Mouse (Mus musculus): ENCODE measurements at regions not wholly inside any gene's neighbourhood (a gene's known extent, or its start where the extent isn't known, plus 50 kb on each side); places are given as distances from the start of the nearest gene placed in this dataset.
"Not testable (repeated sequence)": the region's sequence is repeated elsewhere in the genome, so short reads cannot be mapped to it uniquely, and the experiment has no call there.

DNA sequence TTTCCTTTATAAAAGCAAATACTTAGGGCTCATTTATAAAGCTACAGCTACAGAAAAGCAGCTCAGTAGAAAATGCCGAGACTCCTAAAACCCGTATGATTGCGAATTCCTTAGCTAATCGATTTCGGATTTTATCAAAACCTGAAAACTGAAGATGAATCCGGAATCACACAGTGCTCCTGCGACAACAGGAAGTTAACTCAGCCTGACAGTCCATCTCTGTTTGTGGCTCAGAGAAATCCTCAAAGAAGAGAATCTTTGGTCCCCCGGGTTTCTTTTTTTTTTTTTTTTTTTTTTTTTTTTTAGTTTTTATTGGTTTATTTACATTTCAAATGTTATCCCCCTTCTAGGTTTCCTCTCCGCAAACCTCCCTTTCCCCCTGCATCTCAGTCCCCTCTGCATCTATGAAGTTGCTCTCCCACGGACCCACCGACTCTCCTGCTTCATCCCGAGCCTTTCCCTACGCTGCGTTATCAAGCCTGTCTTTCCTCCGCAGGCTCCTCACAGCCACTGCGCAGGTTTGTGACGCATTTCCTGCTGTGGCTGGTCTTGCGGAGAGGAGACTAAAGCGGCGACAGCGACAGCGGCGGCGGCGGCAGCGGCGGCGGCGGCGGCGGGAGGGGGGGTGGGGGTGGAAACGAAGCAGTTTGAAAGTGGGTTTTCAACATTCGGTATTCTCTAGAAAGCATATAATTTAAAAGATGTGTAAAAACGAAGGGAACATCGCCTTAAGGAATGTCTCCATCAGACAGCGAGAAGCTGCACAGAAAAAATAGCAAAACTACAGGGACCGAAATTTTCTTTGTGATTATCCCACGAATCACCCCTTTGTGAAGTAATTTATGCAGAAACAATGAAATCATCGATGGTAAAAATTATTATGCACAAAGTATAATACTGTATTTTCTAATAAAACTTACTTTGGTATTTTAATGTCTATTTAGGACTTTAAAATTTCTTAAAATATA is 352.3 kb upstream of the Snrpn start:
- H3K27me3 ChIP-seq (ENCODE audit: control insufficient read depth, insufficient read depth, low read length); H3K4me1 ChIP-seq (replicated peaks; ENCODE audit: control insufficient read depth, insufficient read depth, low read length); H3K9me3 ChIP-seq (ENCODE audit: control insufficient read depth, low read length); H3K36me3 ChIP-seq (ENCODE audit: control insufficient read depth, insufficient read depth, low read length); H3K9ac ChIP-seq (ENCODE audit: low read depth, low read length); H3K4me2 ChIP-seq (replicated peaks; ENCODE audit: low read depth, low read length); H3K27ac ChIP-seq (ENCODE audit: low read depth, low read length): not testable (repeated sequence)
- DNase-seq (ENCODE audit: low spot score) (peak; percentile 45), ATAC-seq (ENCODE audit: low FRiP score) (peak; percentile 97)
- H3K4me3 ChIP-seq (ENCODE audit: low read depth, low read length), result peak overlapping the region; percentile 16
- 12% methylated on average over 39 of the region's 39 CpGs for WGBS

- WGBS, result 3% methylated on average over 4 of the region's 4 CpGs
- not testable (repeated sequence) for H3K4me2 ChIP-seq (replicated peaks; ENCODE audit: low read depth, low read length); H3K9me3 ChIP-seq (ENCODE audit: control insufficient read depth, low read length); ATAC-seq (ENCODE audit: low FRiP score); H3K9ac ChIP-seq (ENCODE audit: low read depth, low read length); H3K27ac ChIP-seq (ENCODE audit: low read depth, low read length); H3K27me3 ChIP-seq (ENCODE audit: control insufficient read depth, insufficient read depth, low read length); H3K4me1 ChIP-seq (replicated peaks; ENCODE audit: control insufficient read depth, insufficient read depth, low read length); H3K4me3 ChIP-seq (ENCODE audit: low read depth, low read length); H3K36me3 ChIP-seq (ENCODE audit: control insufficient read depth, insufficient read depth, low read length)
- DNase-seq (ENCODE audit: low spot score), result peak; percentile 30
Measured at GRCm38 (mm10) chr7:60487839-60488454, 347.9 kb upstream of the Snrpn start.

DNA sequence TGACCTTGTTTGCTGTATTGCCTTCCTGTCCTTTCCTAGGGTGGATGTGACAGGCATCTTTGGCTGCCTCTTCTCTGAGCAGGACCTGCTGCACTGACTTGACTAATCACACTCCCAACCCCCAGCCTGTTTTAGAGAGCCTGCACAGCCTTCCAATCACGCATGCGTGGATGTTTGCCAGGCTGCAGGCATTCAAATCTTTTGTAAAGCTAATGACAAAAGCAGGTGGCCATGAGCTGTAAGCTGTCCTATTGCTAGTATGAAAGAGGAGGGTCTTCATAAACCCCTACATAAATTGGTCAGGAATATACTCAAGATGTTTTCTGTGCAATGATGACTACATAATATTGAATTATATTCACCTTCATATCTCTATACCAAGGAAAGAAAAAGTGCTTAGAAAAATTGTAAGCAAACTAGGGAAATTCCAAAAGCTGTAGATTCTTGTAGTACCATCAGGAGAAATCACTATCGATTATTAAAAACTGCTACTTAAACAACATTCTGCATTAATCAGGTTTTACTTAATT is 310.1 kb upstream of the Snrpn start:
- H3K27me3 ChIP-seq (ENCODE audit: control insufficient read depth, insufficient read depth, low read length); H3K9me3 ChIP-seq (ENCODE audit: control insufficient read depth, low read length); H3K4me1 ChIP-seq (replicated peaks; ENCODE audit: control insufficient read depth, insufficient read depth, low read length); H3K9ac ChIP-seq (ENCODE audit: low read depth, low read length); H3K4me3 ChIP-seq (ENCODE audit: low read depth, low read length); H3K4me2 ChIP-seq (replicated peaks; ENCODE audit: low read depth, low read length); DNase-seq (ENCODE audit: low spot score); H3K36me3 ChIP-seq (ENCODE audit: control insufficient read depth, insufficient read depth, low read length): not testable (repeated sequence)
- peak overlapping the region; percentile 5; the same call in 1 of the 2 replicates for H3K27ac ChIP-seq (ENCODE audit: low read depth, low read length)
- ATAC-seq (ENCODE audit: low FRiP score), result peak; percentile 67
- 54% methylated on average over 3 of the region's 3 CpGs for WGBS

DNA sequence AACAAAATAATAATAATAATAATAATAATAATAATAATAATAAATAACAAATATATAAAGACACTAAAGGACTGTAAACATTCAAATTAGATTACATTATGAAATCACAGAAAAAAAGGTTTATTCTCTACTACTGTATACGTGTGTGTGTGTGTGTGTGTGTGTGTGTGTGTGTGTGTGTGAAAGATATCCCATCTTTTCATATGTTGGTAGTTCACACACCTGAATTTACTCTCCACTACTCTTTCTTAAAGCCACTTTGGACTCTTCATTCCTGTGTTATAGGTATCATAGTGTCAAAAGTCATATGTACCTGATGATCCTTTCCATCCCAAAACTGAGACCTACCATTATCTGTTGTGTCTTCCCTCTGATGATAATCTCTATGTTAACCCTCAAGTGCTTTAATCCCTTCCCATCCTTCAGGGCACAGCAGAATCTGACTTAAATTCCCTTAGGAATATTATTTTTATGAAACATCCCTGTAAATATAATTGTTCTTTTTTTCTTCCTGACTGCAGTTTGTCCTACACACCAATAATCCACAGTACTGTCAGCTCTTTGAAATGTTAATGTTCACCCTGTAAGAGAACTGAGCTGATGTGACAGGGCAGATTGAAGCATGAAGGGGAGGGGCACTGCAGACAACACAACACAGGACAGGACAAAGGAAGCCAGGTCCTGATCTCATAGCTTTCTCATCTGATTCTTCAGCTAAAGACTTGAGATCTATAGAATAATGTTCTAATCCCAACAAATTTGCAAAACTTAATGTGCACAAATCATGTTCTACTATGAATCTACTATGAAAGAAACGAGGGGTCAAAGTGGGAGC is 309.4 kb upstream of the Snrpn start:
- H3K9me3 ChIP-seq (ENCODE audit: control insufficient read depth, low read length); H3K27me3 ChIP-seq (ENCODE audit: control insufficient read depth, insufficient read depth, low read length); H3K4me1 ChIP-seq (replicated peaks; ENCODE audit: control insufficient read depth, insufficient read depth, low read length); H3K4me2 ChIP-seq (replicated peaks; ENCODE audit: low read depth, low read length); H3K9ac ChIP-seq (ENCODE audit: low read depth, low read length); H3K4me3 ChIP-seq (ENCODE audit: low read depth, low read length); H3K36me3 ChIP-seq (ENCODE audit: control insufficient read depth, insufficient read depth, low read length): not testable (repeated sequence)
- 63% methylated on average over 2 of the region's 2 CpGs for WGBS
- ATAC-seq (ENCODE audit: low FRiP score) (peak; percentile 91), DNase-seq (ENCODE audit: low spot score) (peak; percentile 6)
- H3K27ac ChIP-seq (ENCODE audit: low read depth, low read length), result peak overlapping the region; percentile 5; the same call in 1 of the 2 replicates

DNA sequence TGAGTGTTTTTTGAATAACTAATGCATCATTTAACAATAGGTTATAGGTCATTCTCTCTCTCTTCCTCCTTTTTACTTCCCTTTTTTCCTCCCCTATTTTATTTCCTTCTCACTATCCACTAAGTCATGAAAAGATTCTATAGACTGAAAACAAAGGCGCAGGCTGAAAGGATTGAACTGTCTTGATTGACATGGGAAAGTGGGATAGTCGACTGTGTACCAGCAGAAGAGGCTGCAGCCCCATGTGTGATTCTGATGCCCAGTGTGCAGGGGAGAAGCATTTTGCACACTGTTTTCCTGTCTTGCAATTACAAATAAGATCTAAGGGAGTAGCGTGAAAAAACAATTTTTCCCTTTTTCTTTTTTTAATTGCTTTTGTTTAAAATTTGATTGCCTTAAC is 298.8 kb upstream of the Snrpn start:
- WGBS, result 55% methylated on average over 3 of the region's 3 CpGs
- Histone ChIP-seq H3K9ac (ENCODE audit: low read depth, low read length) (no peak overlapping the region), H3K9me3 (ENCODE audit: control insufficient read depth, low read length) (no peaks in the 10 kb centered on the region), H3K4me2 (replicated peaks; ENCODE audit: low read depth, low read length) (no peak overlapping the region), H3K4me1 (replicated peaks; ENCODE audit: control insufficient read depth, insufficient read depth, low read length) (no peaks in the 10 kb centered on the region), H3K4me3 (ENCODE audit: low read depth, low read length) (no peak overlapping the region), H3K36me3 (ENCODE audit: control insufficient read depth, insufficient read depth, low read length) (no peaks in the 10 kb centered on the region), H3K27me3 (ENCODE audit: control insufficient read depth, insufficient read depth, low read length) (no peaks in the 10 kb centered on the region), H3K27ac (ENCODE audit: low read depth, low read length) (no peak overlapping the region)
- peak; percentile 2 for DNase-seq (ENCODE audit: low spot score)
- ATAC-seq (ENCODE audit: low FRiP score), result peak; percentile 67; the same call in 1 of the 2 replicates

GRCm38 (mm10) chr7:60391011-60391863 is 251.2 kb upstream of the Snrpn start:
- H3K4me1 ChIP-seq (replicated peaks; ENCODE audit: control insufficient read depth, insufficient read depth, low read length); H3K27me3 ChIP-seq (ENCODE audit: control insufficient read depth, insufficient read depth, low read length); H3K36me3 ChIP-seq (ENCODE audit: control insufficient read depth, insufficient read depth, low read length); H3K9me3 ChIP-seq (ENCODE audit: control insufficient read depth, low read length): not testable (repeated sequence)
- peak overlapping the region; percentile 56; the same call in 1 of the 2 replicates for H3K27ac ChIP-seq (ENCODE audit: low read depth, low read length)
- H3K4me2 ChIP-seq (replicated peaks; ENCODE audit: low read depth, low read length), result peak overlapping the region; percentile 11; the same call in 1 of the 2 replicates
- 0 out of 2 replicates have a peak overlapping the region, but pooled peaks have one; percentile 31 for H3K9ac ChIP-seq (ENCODE audit: low read depth, low read length)
- DNase-seq (ENCODE audit: low spot score), result peak; percentile 80
- peak overlapping the region; percentile 27 for H3K4me3 ChIP-seq (ENCODE audit: low read depth, low read length)
- 11% methylated on average over 33 of the region's 33 CpGs for WGBS
- ATAC-seq (ENCODE audit: low FRiP score), result peak; percentile 95

- WGBS, result 8% methylated on average over 5 of the region's 5 CpGs
- H3K36me3 ChIP-seq (ENCODE audit: control insufficient read depth, insufficient read depth, low read length); H3K4me2 ChIP-seq (replicated peaks; ENCODE audit: low read depth, low read length); H3K9ac ChIP-seq (ENCODE audit: low read depth, low read length); H3K4me3 ChIP-seq (ENCODE audit: low read depth, low read length); H3K9me3 ChIP-seq (ENCODE audit: control insufficient read depth, low read length); H3K27me3 ChIP-seq (ENCODE audit: control insufficient read depth, insufficient read depth, low read length); ATAC-seq (ENCODE audit: low FRiP score); H3K4me1 ChIP-seq (replicated peaks; ENCODE audit: control insufficient read depth, insufficient read depth, low read length); H3K27ac ChIP-seq (ENCODE audit: low read depth, low read length): not testable (repeated sequence)
- DNase-seq (ENCODE audit: low spot score), result peak; percentile 24
Measured at GRCm38 (mm10) chr7:60386957-60387356, 246.9 kb upstream of the Snrpn start.

DNA sequence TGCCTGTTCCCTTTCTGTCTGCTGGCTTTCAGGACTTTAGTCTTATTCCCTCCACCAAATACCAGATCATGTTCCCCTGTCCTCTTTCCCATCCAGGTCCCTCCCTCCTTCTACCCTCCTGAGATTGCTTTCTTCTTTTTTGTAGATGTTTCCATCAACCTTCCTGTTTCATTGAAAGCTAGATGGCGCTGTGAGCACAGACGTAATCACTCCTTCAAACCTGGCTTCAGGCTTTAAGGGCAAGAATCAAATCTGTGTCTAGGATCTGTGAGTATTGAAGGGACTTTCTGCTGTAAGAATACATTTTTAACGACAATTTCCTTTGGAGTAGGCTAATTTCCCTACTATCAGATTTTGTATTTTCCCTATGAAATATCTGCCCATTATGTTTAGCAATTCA is 234.0 kb upstream of the Snrpn start:
- not testable (repeated sequence) for H3K4me2 ChIP-seq (replicated peaks; ENCODE audit: low read depth, low read length); H3K9ac ChIP-seq (ENCODE audit: low read depth, low read length); H3K27me3 ChIP-seq (ENCODE audit: control insufficient read depth, insufficient read depth, low read length); H3K4me1 ChIP-seq (replicated peaks; ENCODE audit: control insufficient read depth, insufficient read depth, low read length); ATAC-seq (ENCODE audit: low FRiP score); H3K4me3 ChIP-seq (ENCODE audit: low read depth, low read length); H3K9me3 ChIP-seq (ENCODE audit: control insufficient read depth, low read length); H3K27ac ChIP-seq (ENCODE audit: low read depth, low read length); H3K36me3 ChIP-seq (ENCODE audit: control insufficient read depth, insufficient read depth, low read length)
- peak; percentile 2 for DNase-seq (ENCODE audit: low spot score)
- 16% methylated on average over 3 of the region's 3 CpGs for WGBS
